Mouse (Mus musculus): Measurements from ENCODE around the gene Pdlim4.

GRCm38 (mm10) chr11:54111976-54112741 is 43.3 kb upstream of the Pdlim4 start:
- TF ChIP-seq CTCF (IDR thresholded peaks at IDR 0.05; ENCODE audit: extremely low read depth, insufficient read depth, low read length) (no peak), POLR2A (IDR thresholded peaks at IDR 0.05; ENCODE audit: extremely low read depth, insufficient read depth, low read length) (no peak)

Measured in cortical plate, adult 2 months (tissue).